Mouse (Mus musculus) lung, embryonic 14.5 days (tissue): ENCODE measurements around the gene Lrrc58. TPM values are rescaled to one million over a fixed set of nuclear protein-coding genes. Genes with fewer than 3 reads are reported as not detected.

ENCODE experiments used
- ATAC-seq: fragments of 200-750 bp; cut with Nextera tagmentation; 2 replicates; pipeline ENCODE4 v1.8.0; 2017; ENCODE audit warnings: mild to moderate bottlenecking, moderate TSS enrichment, moderate library complexity; ENCODE audit not compliant: insufficient read depth
- DNase-seq: peaks from one replicate; pipeline ENCODE4 v3.0.0-alpha.2; 2015
- H3K27ac ChIP-seq: fragments of 300-500 bp; sonication (generic); 2 replicates; pipeline ENCODE4 v1.5.1; 2014; ENCODE audit warnings: low read depth, mild to moderate bottlenecking, moderate library complexity
- H3K27me3 ChIP-seq: fragments of 300-500 bp; sonication (generic); 2 replicates; pipeline ENCODE4 v1.6.1; 2014; ENCODE audit warnings: low read length, control low read depth; ENCODE audit not compliant: insufficient read depth
- H3K36me3 ChIP-seq: fragments of 300-500 bp; sonication (generic); 2 replicates; pipeline ENCODE4 v1.6.1; 2014; ENCODE audit warnings: control low read depth; ENCODE audit not compliant: insufficient read depth
- H3K4me1 ChIP-seq: fragments of 300-500 bp; sonication (generic); 2 replicates; pipeline ENCODE4 v1.6.1; 2014; ENCODE audit warnings: antibody characterized with exemption, control low read depth; ENCODE audit not compliant: insufficient read depth
- H3K4me2 ChIP-seq: fragments of 300-500 bp; sonication (generic); 2 replicates; pipeline ENCODE4 v1.6.1; 2014; ENCODE audit warnings: mild to moderate bottlenecking
- H3K4me3 ChIP-seq: fragments of 300-500 bp; sonication (generic); 2 replicates; pipeline ENCODE4 v1.5.1; 2014; ENCODE audit warnings: low read depth, low read length
- H3K9ac ChIP-seq: fragments of 300-500 bp; sonication (generic); 2 replicates; pipeline ENCODE4 v1.6.1; 2014
- H3K9me3 ChIP-seq: fragments of 300-500 bp; sonication (generic); 2 replicates; pipeline ENCODE4 v1.6.1; 2016; ENCODE audit warnings: low read depth, low read length, control low read depth
- CTCF ChIP-seq: IDR thresholded peaks from 2 replicates; pipeline ENCODE4 v1.5.1; 2016; ENCODE audit warnings: antibody characterized with exemption, low read depth
- WGBS: fragments of 180-500 bp; shearing (Covaris S2); extraction: QIAGEN DNeasy Blood & Tissue Kit; methylation state at CpG from one replicate; pipeline ENCODE4 v1.1.7; 2014; 5-methylcytosine and 5-hydroxymethylcytosine counted together
- polyA plus RNA-seq: library from polyadenylated mRNA; unstranded; fragments of >200 nt; fragmentation: Nextera tagmentation; extraction: Ambion mirVana; gene quantifications from 2 replicates; pipeline ENCODE4 v1.2.1, GENCODE M21; 2014

The Lrrc58 gene
- polyA plus RNA-seq, 1 experiment from 2014 or later = 78.4 TPM

GRCm38 (mm10) chr16:37879750-37880419 is 11.7 kb downstream of the Lrrc58 start:
- Histone ChIP-seq H3K4me1 (no peaks in the 10 kb centered on the region), H3K27ac (no peak overlapping the region), H3K4me2 (no peak overlapping the region), H3K27me3 (no peaks in the 10 kb centered on the region), H3K9me3 (no peaks in the 10 kb centered on the region), H3K36me3 (peaks cover 75% of the 10 kb centered on the region), H3K9ac (no peak overlapping the region), H3K4me3 (no peak overlapping the region)
- no peak for DNase-seq
- 91% methylated on average over 4 of the region's 4 CpGs for WGBS
- ATAC-seq = no peak
- no peak for TF ChIP-seq CTCF

- no peak for ATAC-seq
- no peaks in the 10 kb centered on the region for H3K4me1 ChIP-seq
- H3K27ac ChIP-seq = no peak overlapping the region
- no peaks in the 10 kb centered on the region for H3K9me3 ChIP-seq
- TF ChIP-seq CTCF = no peak
- H3K36me3 ChIP-seq = peaks cover 75% of the 10 kb centered on the region
- DNase-seq = no peak
- H3K4me2 ChIP-seq = no peak overlapping the region
- H3K4me3 ChIP-seq = no peak overlapping the region
- WGBS = 71% methylated on average over 2 of the region's 2 CpGs
- H3K9ac ChIP-seq = no peak overlapping the region
- H3K27me3 ChIP-seq = no peaks in the 10 kb centered on the region
These were observed 13.0 kb downstream of the Lrrc58 start for GRCm38 (mm10) chr16:37881168-37881567.

GRCm38 (mm10) chr16:37888986-37889385 is 20.8 kb downstream of the Lrrc58 start:
- 81% methylated on average over 3 of the region's 3 CpGs for WGBS
- Histone ChIP-seq H3K4me2 (no peak overlapping the region), H3K4me1 (no peaks in the 10 kb centered on the region), H3K4me3 (no peak overlapping the region), H3K27ac (no peak overlapping the region), H3K27me3 (no peaks in the 10 kb centered on the region), H3K36me3 (peaks cover 8% of the 10 kb centered on the region; the same call in 1 of the 2 replicates), H3K9ac (no peak overlapping the region), H3K9me3 (no peaks in the 10 kb centered on the region)
- no peak for TF ChIP-seq CTCF
- DNase-seq (no peak), ATAC-seq (no peak)

- no peaks in the 10 kb centered on the region for H3K27me3 ChIP-seq
- DNase-seq = no peak
- H3K27ac ChIP-seq = no peak overlapping the region
- no peak for TF ChIP-seq CTCF
- H3K9me3 ChIP-seq = no peaks in the 10 kb centered on the region
- H3K4me3 ChIP-seq = no peak overlapping the region
- H3K9ac ChIP-seq = no peak overlapping the region
- 0 out of 2 replicates have a peak, but pooled peaks cover 5% of the 10 kb centered on the region for H3K36me3 ChIP-seq
- H3K4me2 ChIP-seq = no peak overlapping the region
- no peak for ATAC-seq
- no peaks in the 10 kb centered on the region for H3K4me1 ChIP-seq
- WGBS = 70% methylated on average over 2 of the region's 2 CpGs
These were observed 24.5 kb downstream of the Lrrc58 start for GRCm38 (mm10) chr16:37892667-37893066.

GRCm38 (mm10) chr16:37893381-37893780 is 25.2 kb downstream of the Lrrc58 start:
- no peaks in the 10 kb centered on the region for H3K9me3 ChIP-seq
- no peaks in the 10 kb centered on the region for H3K27me3 ChIP-seq
- no peak overlapping the region for H3K9ac ChIP-seq
- 0 out of 2 replicates have a peak, but pooled peaks cover 5% of the 10 kb centered on the region for H3K36me3 ChIP-seq
- no peak for ATAC-seq
- H3K4me2 ChIP-seq = no peak overlapping the region
- TF ChIP-seq CTCF = no peak
- 46% methylated on average over 6 of the region's 6 CpGs for WGBS
- DNase-seq = no peak
- no peak overlapping the region for H3K27ac ChIP-seq
- no peak overlapping the region for H3K4me3 ChIP-seq
- H3K4me1 ChIP-seq = no peaks in the 10 kb centered on the region

- Histone ChIP-seq H3K9me3 (no peaks in the 10 kb centered on the region), H3K27me3 (no peaks in the 10 kb centered on the region), H3K9ac (no peak overlapping the region), H3K36me3 (0 out of 2 replicates have a peak, but pooled peaks cover 2% of the 10 kb centered on the region), H3K4me2 (no peak overlapping the region), H3K4me3 (no peak overlapping the region), H3K4me1 (no peaks in the 10 kb centered on the region), H3K27ac (no peak overlapping the region)
- DNase-seq (no peak), ATAC-seq (peak; percentile 24; the same call in 1 of the 2 replicates)
- WGBS = 49% methylated on average over 2 of the region's 2 CpGs
- TF ChIP-seq CTCF = no peak
These were observed 25.8 kb downstream of the Lrrc58 start for GRCm38 (mm10) chr16:37893942-37894341.

- Histone ChIP-seq H3K4me2 (no peak overlapping the region), H3K4me3 (no peak overlapping the region), H3K9ac (no peak overlapping the region), H3K27ac (no peak overlapping the region), H3K9me3 (no peaks in the 10 kb centered on the region), H3K27me3 (no peaks in the 10 kb centered on the region), H3K4me1 (no peaks in the 10 kb centered on the region), H3K36me3 (no peaks in the 10 kb centered on the region)
- 79% methylated on average over 5 of the region's 5 CpGs for WGBS
- ATAC-seq (no peak), DNase-seq (no peak)
- TF ChIP-seq CTCF = no peak
These were observed 30.6 kb downstream of the Lrrc58 start for GRCm38 (mm10) chr16:37898790-37899189.
